Mouse (Mus musculus) forebrain, embryonic 12.5 days (tissue): ENCODE measurements around the gene Fam102b. TPM values are rescaled to one million over a fixed set of nuclear protein-coding genes. Genes with fewer than 3 reads are reported as not detected.

Source experiments
- ATAC-seq: fragments of 200-750 bp; cut with Nextera tagmentation; 2 replicates; pipeline ENCODE4 v1.8.0; 2017; ENCODE audit warnings: moderate TSS enrichment; ENCODE audit not compliant: low FRiP score
- H3K27ac ChIP-seq: fragments of 300-500 bp; sonication (generic); 2 replicates; pipeline ENCODE4 v1.5.1; 2016; ENCODE audit warnings: mild to moderate bottlenecking
- H3K27me3 ChIP-seq: fragments of 300-500 bp; sonication (generic); 2 replicates; pipeline ENCODE4 v1.6.1; 2016; ENCODE audit warnings: mild to moderate bottlenecking
- H3K36me3 ChIP-seq: fragments of 300-500 bp; sonication (generic); replicated peaks from 2 replicates; pipeline ENCODE4 v1.6.1; 2016; ENCODE audit warnings: mild to moderate bottlenecking
- H3K4me1 ChIP-seq: fragments of 300-500 bp; sonication (generic); 2 replicates; pipeline ENCODE4 v1.6.1; 2016
- H3K4me2 ChIP-seq: fragments of 300-500 bp; sonication (generic); 2 replicates; pipeline ENCODE4 v1.6.1; 2016; ENCODE audit warnings: mild to moderate bottlenecking, moderate library complexity
- H3K4me3 ChIP-seq: fragments of 300-500 bp; sonication (generic); replicated peaks from 2 replicates; pipeline ENCODE4 v1.5.1; 2016; ENCODE audit warnings: mild to moderate bottlenecking
- H3K9ac ChIP-seq: fragments of 300-500 bp; sonication (generic); 2 replicates; pipeline ENCODE4 v1.6.1; 2016; ENCODE audit warnings: mild to moderate bottlenecking
- H3K9me3 ChIP-seq: fragments of 300-500 bp; sonication (generic); 2 replicates; pipeline ENCODE4 v1.6.1; 2016
- WGBS: fragments of 180-500 bp; shearing (Covaris S2); methylation state at CpG from one replicate; pipeline ENCODE4 v1.1.7; 2016; 5-methylcytosine and 5-hydroxymethylcytosine counted together
- polyA plus RNA-seq: library from polyadenylated mRNA; unstranded; fragments of >200 nt; fragmentation: Nextera tagmentation; extraction: Ambion mirVana; gene quantifications from 2 replicates; pipeline ENCODE4 v1.2.1, GENCODE M21; 2016

Fam102b gene
- polyA plus RNA-seq, 1 experiment from 2014 or later: 8.9 TPM

- Histone ChIP-seq H3K9ac (no peak overlapping the region), H3K4me2 (no peak overlapping the region), H3K36me3 (peaks cover 9% of the 10 kb centered on the region), H3K9me3 (no peaks in the 10 kb centered on the region), H3K27ac (no peak overlapping the region), H3K4me1 (no peaks in the 10 kb centered on the region), H3K27me3 (no peaks in the 10 kb centered on the region), H3K4me3 (no peak overlapping the region)
- no peak for ATAC-seq
- WGBS: 89% methylated on average over 5 of the region's 5 CpGs
These were observed 21.6 kb downstream of the Fam102b start for GRCm38 (mm10) chr3:109005777-109006176.

- no peak overlapping the region for H3K4me3 ChIP-seq
- no peak overlapping the region for H3K4me2 ChIP-seq
- no peak overlapping the region for H3K9ac ChIP-seq
- ATAC-seq: no peak
- H3K36me3 ChIP-seq: peaks cover 17% of the 10 kb centered on the region
- WGBS: 90% methylated on average over 1 of the region's 1 CpGs
- H3K9me3 ChIP-seq: no peaks in the 10 kb centered on the region
- no peaks in the 10 kb centered on the region for H3K27me3 ChIP-seq
- H3K4me1 ChIP-seq: no peaks in the 10 kb centered on the region
- no peak overlapping the region for H3K27ac ChIP-seq
These were observed 28.2 kb downstream of the Fam102b start for GRCm38 (mm10) chr3:108999173-108999572.

- H3K27me3 ChIP-seq: no peaks in the 10 kb centered on the region
- H3K36me3 ChIP-seq: peaks cover 17% of the 10 kb centered on the region
- no peak overlapping the region for H3K4me2 ChIP-seq
- no peaks in the 10 kb centered on the region for H3K9me3 ChIP-seq
- ATAC-seq: no peak
- no peak overlapping the region for H3K4me3 ChIP-seq
- H3K9ac ChIP-seq: no peak overlapping the region
- H3K4me1 ChIP-seq: no peaks in the 10 kb centered on the region
- no peak overlapping the region for H3K27ac ChIP-seq
- 75% methylated on average over 4 of the region's 4 CpGs for WGBS
These were observed 29.6 kb downstream of the Fam102b start for GRCm38 (mm10) chr3:108997762-108998161.

GRCm38 (mm10) chr3:108997284-108997683 is 30.1 kb downstream of the Fam102b start:
- Histone ChIP-seq H3K4me3 (no peak overlapping the region), H3K36me3 (peaks cover 12% of the 10 kb centered on the region), H3K9me3 (no peaks in the 10 kb centered on the region), H3K27me3 (no peaks in the 10 kb centered on the region), H3K4me1 (no peaks in the 10 kb centered on the region), H3K9ac (no peak overlapping the region), H3K27ac (no peak overlapping the region), H3K4me2 (no peak overlapping the region)
- WGBS: 88% methylated on average over 11 of the region's 11 CpGs
- ATAC-seq: no peak

- Histone ChIP-seq H3K4me2 (no peak overlapping the region), H3K4me1 (no peaks in the 10 kb centered on the region), H3K27ac (no peak overlapping the region), H3K9ac (no peak overlapping the region), H3K27me3 (no peaks in the 10 kb centered on the region), H3K9me3 (no peaks in the 10 kb centered on the region), H3K4me3 (no peak overlapping the region), H3K36me3 (peaks cover 12% of the 10 kb centered on the region)
- no peak for ATAC-seq
- 87% methylated on average over 2 of the region's 2 CpGs for WGBS
These were observed 32.0 kb downstream of the Fam102b start for GRCm38 (mm10) chr3:108995379-108995778.

- 94% methylated on average over 2 of the region's 2 CpGs for WGBS
- Histone ChIP-seq H3K4me3 (no peak overlapping the region), H3K9ac (no peak overlapping the region), H3K36me3 (peaks cover 11% of the 10 kb centered on the region), H3K27ac (no peak overlapping the region), H3K4me2 (no peak overlapping the region), H3K4me1 (no peaks in the 10 kb centered on the region), H3K27me3 (no peaks in the 10 kb centered on the region), H3K9me3 (no peaks in the 10 kb centered on the region)
- ATAC-seq: no peak
These were observed 32.9 kb downstream of the Fam102b start for GRCm38 (mm10) chr3:108994477-108994876.

- Histone ChIP-seq H3K9ac (no peak overlapping the region), H3K4me3 (no peak overlapping the region), H3K9me3 (no peaks in the 10 kb centered on the region), H3K27me3 (no peaks in the 10 kb centered on the region), H3K4me2 (no peak overlapping the region), H3K36me3 (peaks cover 17% of the 10 kb centered on the region), H3K4me1 (peaks cover 13% of the 10 kb centered on the region), H3K27ac (no peak overlapping the region)
- ATAC-seq: no peak
- 91% methylated on average over 9 of the region's 9 CpGs for WGBS
These were observed 37.3 kb downstream of the Fam102b start for GRCm38 (mm10) chr3:108989971-108990548.

- H3K4me2 ChIP-seq: no peak overlapping the region
- H3K9me3 ChIP-seq: no peaks in the 10 kb centered on the region
- peaks cover 17% of the 10 kb centered on the region for H3K36me3 ChIP-seq
- WGBS: 64% methylated on average over 12 of the region's 12 CpGs
- H3K27ac ChIP-seq: peak overlapping the region; percentile 51
- H3K9ac ChIP-seq: no peak overlapping the region
- peak; percentile 51 for ATAC-seq
- H3K4me3 ChIP-seq: no peak overlapping the region
- H3K27me3 ChIP-seq: no peaks in the 10 kb centered on the region
- peaks cover 13% of the 10 kb centered on the region for H3K4me1 ChIP-seq
These were observed 40.3 kb downstream of the Fam102b start for GRCm38 (mm10) chr3:108987009-108987659.

- H3K36me3 ChIP-seq: peaks cover 12% of the 10 kb centered on the region
- 0 out of 2 replicates have a peak overlapping the region, but pooled peaks have one; percentile 51 for H3K27ac ChIP-seq
- no peak overlapping the region for H3K4me2 ChIP-seq
- H3K27me3 ChIP-seq: no peaks in the 10 kb centered on the region
- peaks cover 13% of the 10 kb centered on the region for H3K4me1 ChIP-seq
- ATAC-seq: peak; percentile 61
- 84% methylated on average over 1 of the region's 1 CpGs for WGBS
- no peak overlapping the region for H3K4me3 ChIP-seq
- no peaks in the 10 kb centered on the region for H3K9me3 ChIP-seq
- no peak overlapping the region for H3K9ac ChIP-seq
These were observed 40.9 kb downstream of the Fam102b start for GRCm38 (mm10) chr3:108986534-108986933.

GRCm38 (mm10) chr3:108983989-108984388 is 43.4 kb downstream of the Fam102b start:
- Histone ChIP-seq H3K9me3 (no peaks in the 10 kb centered on the region), H3K36me3 (peaks cover 21% of the 10 kb centered on the region), H3K4me2 (no peak overlapping the region), H3K27me3 (no peaks in the 10 kb centered on the region), H3K27ac (no peak overlapping the region), H3K9ac (no peak overlapping the region), H3K4me3 (no peak overlapping the region), H3K4me1 (peaks cover 13% of the 10 kb centered on the region)
- no peak for ATAC-seq
- 90% methylated on average over 5 of the region's 5 CpGs for WGBS

- H3K36me3 ChIP-seq: peaks cover 33% of the 10 kb centered on the region
- H3K4me1 ChIP-seq: peaks cover 6% of the 10 kb centered on the region
- no peak overlapping the region for H3K4me3 ChIP-seq
- H3K27me3 ChIP-seq: no peaks in the 10 kb centered on the region
- H3K27ac ChIP-seq: no peak overlapping the region
- ATAC-seq: no peak
- no peak overlapping the region for H3K4me2 ChIP-seq
- no peak overlapping the region for H3K9ac ChIP-seq
- WGBS: 88% methylated on average over 6 of the region's 6 CpGs
- no peaks in the 10 kb centered on the region for H3K9me3 ChIP-seq
These were observed 45.5 kb downstream of the Fam102b start for GRCm38 (mm10) chr3:108981946-108982345.

- 94% methylated on average over 13 of the region's 13 CpGs for WGBS
- Histone ChIP-seq H3K9ac (no peak overlapping the region), H3K36me3 (peaks cover 33% of the 10 kb centered on the region), H3K27ac (no peak overlapping the region), H3K9me3 (no peaks in the 10 kb centered on the region), H3K27me3 (no peaks in the 10 kb centered on the region), H3K4me1 (no peaks in the 10 kb centered on the region), H3K4me3 (no peak overlapping the region), H3K4me2 (no peak overlapping the region)
- ATAC-seq: no peak
These were observed 49.9 kb downstream of the Fam102b start for GRCm38 (mm10) chr3:108977340-108978030.
